Mouse (Mus musculus) embryonic facial prominence, embryonic 11.5 days (tissue): ENCODE measurements around the gene Sh3glb1. TPM values are rescaled to one million over a fixed set of nuclear protein-coding genes. Genes with fewer than 3 reads are reported as not detected.

ENCODE experiments used
- ATAC-seq: fragments of 200-750 bp; cut with Nextera tagmentation; replicated peaks from 2 replicates; pipeline ENCODE4 v1.8.0; 2017; ENCODE audit warnings: low read depth; ENCODE audit not compliant: insufficient number of reproducible peaks, low FRiP score, low TSS enrichment
- DNase-seq: peaks from one replicate; pipeline ENCODE4 v3.0.0-alpha.2; 2015; ENCODE audit warnings: low spot score
- H3K27ac ChIP-seq: fragments of 300-500 bp; sonication (generic); replicated peaks from 2 replicates; pipeline ENCODE4 v1.5.1; 2014; ENCODE audit warnings: mild to moderate bottlenecking, low read depth, low read length, control low read depth
- H3K27me3 ChIP-seq: fragments of 300-500 bp; sonication (generic); 2 replicates; pipeline ENCODE4 v1.6.1; 2014; ENCODE audit warnings: mild to moderate bottlenecking, low read length, moderate library complexity, mixed read lengths; ENCODE audit not compliant: control insufficient read depth, insufficient read depth
- H3K36me3 ChIP-seq: fragments of 300-500 bp; sonication (generic); replicated peaks from 2 replicates; pipeline ENCODE4 v1.6.1; 2014; ENCODE audit warnings: low read depth, mild to moderate bottlenecking, low read length, moderate library complexity, mixed read lengths; ENCODE audit not compliant: control insufficient read depth, insufficient read depth
- H3K4me1 ChIP-seq: fragments of 300-500 bp; sonication (generic); 2 replicates; pipeline ENCODE4 v1.6.1; 2014; ENCODE audit warnings: low read length, mixed read lengths; ENCODE audit not compliant: control insufficient read depth, insufficient read depth
- H3K4me2 ChIP-seq: fragments of 300-500 bp; sonication (generic); 2 replicates; pipeline ENCODE4 v1.6.1; 2014; ENCODE audit warnings: low read depth, mild to moderate bottlenecking, control low read depth, low read length, moderate library complexity
- H3K4me3 ChIP-seq: fragments of 300-500 bp; sonication (generic); 2 replicates; pipeline ENCODE4 v1.5.1; 2014; ENCODE audit warnings: low read depth, low read length, control low read depth
- H3K9ac ChIP-seq: fragments of 300-500 bp; sonication (generic); replicated peaks from 2 replicates; pipeline ENCODE4 v1.6.1; 2014; ENCODE audit warnings: mild to moderate bottlenecking, control low read depth, low read length
- H3K9me3 ChIP-seq: fragments of 300-500 bp; sonication (generic); replicated peaks from 2 replicates; pipeline ENCODE4 v1.6.1; 2016; ENCODE audit warnings: mild to moderate bottlenecking, low read length, inconsistent platforms, mixed read lengths; ENCODE audit not compliant: control insufficient read depth
- WGBS: fragments of 180-500 bp; shearing (Covaris S2); extraction: QIAGEN DNeasy Blood & Tissue Kit; methylation state at CpG from one replicate; pipeline ENCODE4 v1.1.7; 2014; 5-methylcytosine and 5-hydroxymethylcytosine counted together
- polyA plus RNA-seq: library from polyadenylated mRNA; unstranded; fragments of >200 nt; fragmentation: Nextera tagmentation; extraction: Ambion mirVana; gene quantifications from 2 replicates; pipeline ENCODE4 v1.2.1, GENCODE M21; 2014

Gene Sh3glb1
- polyA plus RNA-seq, 1 experiment from 2014 or later, result 87.9 TPM

DNA sequence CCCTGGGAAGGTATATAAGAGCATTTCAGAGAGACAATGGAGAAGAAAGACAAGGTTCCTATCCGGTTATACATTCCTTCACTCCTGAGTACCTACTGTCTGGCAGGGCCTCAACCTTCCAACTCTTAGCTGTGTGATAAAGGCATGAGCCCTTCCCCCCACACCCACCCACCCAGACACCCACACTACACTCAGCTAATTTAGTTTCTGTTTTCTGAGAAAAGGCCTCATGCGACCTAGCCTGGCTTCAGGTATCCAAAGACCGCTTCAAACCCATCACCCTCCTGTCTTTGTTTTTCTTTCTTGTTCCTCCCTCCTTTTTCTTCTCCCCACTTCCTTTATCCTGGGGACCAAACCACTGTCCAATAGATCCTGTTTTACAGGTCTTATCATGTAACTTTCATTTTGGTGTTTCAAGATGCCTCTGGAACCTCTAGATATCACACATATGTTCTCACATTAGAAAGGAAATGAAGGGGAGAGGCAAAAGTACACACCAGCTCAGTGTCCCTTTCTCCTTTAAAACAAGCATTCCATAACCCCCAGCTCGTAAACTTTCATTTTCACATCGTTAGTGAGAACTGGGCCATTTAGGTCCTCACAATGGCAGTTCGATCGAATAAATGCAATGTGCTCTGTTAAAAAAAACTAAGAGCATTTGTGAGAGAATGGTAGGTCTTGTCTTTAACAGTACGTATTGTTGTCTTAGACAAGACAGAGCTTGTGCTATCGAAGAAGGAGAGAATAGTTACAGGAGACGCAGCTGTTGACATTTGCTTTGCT, 1.1 kb upstream of the Sh3glb1 start:
- Histone ChIP-seq H3K36me3 (no peaks in the 10 kb centered on the region), H3K9ac (peak overlapping the region; percentile 32; the same call in 1 of the 2 replicates), H3K4me2 (peak overlapping the region; percentile 29), H3K9me3 (no peaks in the 10 kb centered on the region), H3K4me1 (peaks cover 2% of the 10 kb centered on the region; the same call in 1 of the 2 replicates), H3K4me3 (peak overlapping the region; percentile 89; the same call in 1 of the 2 replicates), H3K27me3 (no peaks in the 10 kb centered on the region), H3K27ac (no peak overlapping the region)
- ATAC-seq, result 0 out of 2 replicates have a peak, but pooled peaks have one; percentile 0
- DNase-seq, result no peak
- 85% methylated on average over 10 of the region's 10 CpGs for WGBS

DNA sequence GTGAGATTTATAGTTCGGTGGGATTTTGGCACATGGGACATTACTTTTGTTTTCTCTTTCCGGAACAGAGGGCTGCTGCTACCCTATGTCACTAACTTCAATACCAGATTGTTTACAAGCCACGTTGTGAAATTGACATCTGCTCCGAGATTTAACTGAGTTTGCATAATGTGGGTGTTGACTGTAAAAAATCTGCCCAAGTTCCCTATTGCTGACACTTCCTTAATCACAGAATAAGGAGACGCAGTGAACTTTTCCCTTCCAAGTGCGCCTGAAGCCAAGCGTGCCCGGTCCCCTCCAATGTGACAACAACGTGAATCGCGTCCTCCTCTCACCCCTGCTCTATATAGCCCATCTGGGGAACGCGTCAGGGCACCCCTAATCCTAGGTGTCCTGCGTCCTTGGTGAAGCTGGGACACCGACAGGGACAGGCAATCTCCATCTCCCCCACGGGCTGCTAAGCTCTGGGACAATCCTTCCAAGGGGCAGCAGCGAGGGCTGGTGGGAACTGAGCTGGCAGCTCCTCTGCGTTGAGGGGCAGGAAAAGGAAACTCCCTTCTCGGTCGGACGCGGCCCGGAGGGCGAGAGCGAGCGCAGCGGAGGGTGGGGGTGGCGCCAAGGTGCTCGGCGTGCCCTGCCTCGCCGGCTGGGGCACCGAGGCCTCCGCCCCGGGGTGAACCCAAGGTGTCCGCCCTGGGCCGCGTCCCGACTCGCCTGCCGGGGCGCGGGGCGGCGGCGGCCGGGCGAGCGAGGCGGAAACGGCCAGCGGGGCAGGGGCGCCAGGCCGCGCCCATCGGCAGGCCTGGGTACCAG, 841 bp downstream of the Sh3glb1 start:
- Histone ChIP-seq H3K9ac (peak overlapping the region; percentile 87), H3K4me1 (peaks cover 2% of the 10 kb centered on the region; the same call in 1 of the 2 replicates), H3K27me3 (no peaks in the 10 kb centered on the region), H3K36me3 (no peaks in the 10 kb centered on the region), H3K4me2 (peak overlapping the region; percentile 81), H3K27ac (peak overlapping the region; percentile 98), H3K9me3 (no peaks in the 10 kb centered on the region), H3K4me3 (peak overlapping the region; percentile 89)
- peak; percentile 43 for ATAC-seq
- 1% methylated on average over 43 of the region's 56 CpGs for WGBS
- peak; percentile 67 for DNase-seq

DNA sequence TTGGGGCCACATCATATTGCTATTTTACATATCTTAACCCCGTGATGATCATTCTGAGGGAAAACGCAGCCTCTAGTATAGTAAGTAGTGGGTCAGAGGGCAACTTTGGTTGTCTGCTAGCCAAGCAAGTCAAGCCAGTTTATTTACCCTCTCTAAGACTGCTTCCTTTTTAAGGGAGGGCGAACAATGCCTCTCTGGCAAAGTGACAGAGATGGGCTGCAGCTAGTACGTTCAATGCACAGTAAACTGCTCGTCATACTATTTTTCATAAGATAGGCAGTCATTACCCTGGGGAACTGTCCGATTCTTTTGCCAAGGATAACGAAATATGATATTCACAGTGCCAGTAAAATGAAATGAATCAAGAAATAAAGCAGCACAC, 1.4 kb downstream of the Sh3glb1 start:
- no peaks in the 10 kb centered on the region for H3K9me3 ChIP-seq
- ATAC-seq (no peak), DNase-seq (peak; percentile 1)
- peak overlapping the region; percentile 81 for H3K4me2 ChIP-seq
- 13% methylated on average over 7 of the region's 7 CpGs for WGBS
- H3K27me3 ChIP-seq, result no peaks in the 10 kb centered on the region
- H3K27ac ChIP-seq, result no peak overlapping the region
- peak overlapping the region; percentile 89 for H3K4me3 ChIP-seq
- no peaks in the 10 kb centered on the region for H3K36me3 ChIP-seq
- peaks cover 2% of the 10 kb centered on the region; the same call in 1 of the 2 replicates for H3K4me1 ChIP-seq
- H3K9ac ChIP-seq, result no peak overlapping the region

DNA sequence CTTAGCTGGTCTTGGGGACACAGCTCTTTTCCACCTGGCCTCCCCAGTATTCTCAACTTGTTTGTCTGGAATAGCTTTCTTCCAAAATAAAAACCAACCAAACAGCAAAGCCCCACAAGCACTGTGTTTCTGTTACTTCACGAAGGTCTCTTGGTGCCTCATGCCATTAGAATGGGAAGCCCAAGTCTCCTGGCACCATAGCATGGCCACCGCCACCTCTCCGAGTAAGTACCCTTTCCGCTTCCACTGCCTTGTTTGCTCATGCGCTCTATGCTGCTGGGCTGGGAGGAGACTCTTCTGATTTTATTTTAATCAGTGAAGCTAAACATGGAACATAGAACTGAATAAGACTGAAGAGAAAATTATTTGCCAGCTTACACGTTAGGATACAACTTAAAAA, 2.3 kb downstream of the Sh3glb1 start:
- Histone ChIP-seq H3K36me3 (no peaks in the 10 kb centered on the region), H3K27me3 (no peaks in the 10 kb centered on the region), H3K27ac (no peak overlapping the region), H3K9me3 (no peaks in the 10 kb centered on the region), H3K9ac (peak overlapping the region; percentile 30; the same call in 1 of the 2 replicates), H3K4me1 (peaks cover 2% of the 10 kb centered on the region; the same call in 1 of the 2 replicates), H3K4me3 (no peak overlapping the region), H3K4me2 (0 out of 2 replicates have a peak overlapping the region, but pooled peaks have one; percentile 1)
- WGBS, result 94% methylated on average over 6 of the region's 6 CpGs
- ATAC-seq (no peak), DNase-seq (no peak)

DNA sequence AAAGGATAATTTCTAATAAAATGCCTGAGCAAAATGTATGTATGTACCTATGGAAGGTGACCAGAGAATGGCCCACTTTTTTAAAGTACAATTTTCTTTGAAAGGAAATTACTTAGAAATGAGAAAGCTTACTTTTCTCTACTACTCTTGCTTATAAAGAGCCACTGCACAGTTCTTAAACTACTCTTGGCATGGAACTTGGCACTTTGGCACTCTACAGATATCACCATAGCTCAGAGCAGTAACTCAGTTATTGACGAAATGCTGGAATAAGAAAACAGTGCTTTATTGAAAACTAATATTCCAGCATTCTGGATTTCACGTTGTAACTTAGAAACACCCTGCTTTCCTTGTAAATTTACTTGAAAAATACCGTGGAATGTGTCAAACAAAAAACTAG, 3.0 kb downstream of the Sh3glb1 start:
- H3K4me3 ChIP-seq, result no peak overlapping the region
- WGBS, result 85% methylated on average over 3 of the region's 3 CpGs
- no peak overlapping the region for H3K4me2 ChIP-seq
- no peak overlapping the region for H3K9ac ChIP-seq
- H3K36me3 ChIP-seq, result no peaks in the 10 kb centered on the region
- no peak overlapping the region for H3K27ac ChIP-seq
- H3K27me3 ChIP-seq, result no peaks in the 10 kb centered on the region
- peaks cover 2% of the 10 kb centered on the region; the same call in 1 of the 2 replicates for H3K4me1 ChIP-seq
- DNase-seq (no peak), ATAC-seq (no peak)
- H3K9me3 ChIP-seq, result no peaks in the 10 kb centered on the region

DNA sequence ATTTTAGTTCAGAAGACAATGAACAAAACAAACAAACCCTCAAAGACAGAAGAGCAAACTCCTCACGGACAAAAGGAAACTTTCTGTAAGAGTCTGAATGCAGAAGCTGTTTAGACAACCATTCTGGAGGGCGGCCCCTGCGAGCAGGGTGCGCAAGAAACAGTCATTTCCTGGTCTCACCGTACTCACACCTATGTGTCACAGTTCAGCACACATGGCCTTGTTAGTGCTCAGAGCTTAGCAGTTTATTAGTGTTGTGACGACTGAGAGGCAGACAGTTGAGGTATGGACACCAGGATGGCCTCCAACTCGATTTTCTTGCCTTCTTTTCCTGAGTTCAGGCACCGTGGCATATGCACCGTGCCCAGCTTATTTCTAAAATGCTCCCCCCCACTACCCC, 4.2 kb downstream of the Sh3glb1 start:
- H3K4me1 ChIP-seq, result peaks cover 2% of the 10 kb centered on the region; the same call in 1 of the 2 replicates
- DNase-seq (no peak), ATAC-seq (no peak)
- WGBS, result 77% methylated on average over 9 of the region's 9 CpGs
- H3K9me3 ChIP-seq, result no peaks in the 10 kb centered on the region
- H3K27me3 ChIP-seq, result no peaks in the 10 kb centered on the region
- H3K36me3 ChIP-seq, result no peaks in the 10 kb centered on the region
- H3K4me3 ChIP-seq, result no peak overlapping the region
- H3K4me2 ChIP-seq, result no peak overlapping the region
- H3K9ac ChIP-seq, result no peak overlapping the region
- H3K27ac ChIP-seq, result no peak overlapping the region

DNA sequence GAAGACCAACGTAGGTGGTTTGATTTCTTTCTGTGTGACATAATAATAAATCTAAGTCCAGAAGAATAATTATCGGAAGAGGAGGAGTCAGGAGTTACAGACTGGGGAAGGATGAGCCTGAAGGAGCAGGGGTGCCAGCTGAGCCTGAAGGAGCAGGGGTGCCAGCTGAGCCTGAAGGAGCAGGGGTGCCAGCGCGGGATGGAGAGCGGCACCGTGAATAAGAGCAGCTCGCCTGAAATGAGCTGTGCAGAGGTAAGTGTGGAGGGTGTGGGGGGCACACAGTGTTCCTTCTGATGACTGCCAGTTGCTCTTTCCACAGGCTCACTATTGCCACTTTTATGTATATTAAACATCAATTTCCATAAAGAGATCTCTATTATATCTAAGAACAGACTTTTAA, 5.1 kb downstream of the Sh3glb1 start:
- 89% methylated on average over 7 of the region's 7 CpGs for WGBS
- DNase-seq, result no peak
- Histone ChIP-seq H3K27ac (no peak overlapping the region), H3K9ac (no peak overlapping the region), H3K27me3 (no peaks in the 10 kb centered on the region), H3K4me3 (no peak overlapping the region), H3K4me2 (no peak overlapping the region), H3K9me3 (no peaks in the 10 kb centered on the region), H3K4me1 (no peaks in the 10 kb centered on the region), H3K36me3 (no peaks in the 10 kb centered on the region)
- no peak for ATAC-seq

DNA sequence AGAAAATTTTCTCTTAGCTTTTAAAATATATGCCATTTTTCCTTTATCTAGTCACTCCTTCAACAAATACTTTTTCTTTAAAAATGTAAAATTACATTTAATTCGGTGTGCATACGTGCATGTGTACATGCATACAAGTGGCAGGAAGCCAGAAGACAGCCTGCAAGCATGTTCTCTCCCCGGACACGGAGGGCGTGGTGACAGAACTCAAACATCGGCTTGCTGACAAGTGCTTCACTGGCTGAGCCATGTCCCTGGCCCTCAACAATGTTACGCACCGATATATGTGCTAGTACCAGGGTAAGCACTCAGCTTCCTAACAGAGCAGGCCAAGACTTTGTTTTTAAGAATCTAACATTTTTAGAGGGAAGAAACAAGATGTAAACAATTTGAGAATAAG, 5.5 kb downstream of the Sh3glb1 start:
- H3K27me3 ChIP-seq, result no peaks in the 10 kb centered on the region
- H3K4me3 ChIP-seq, result no peak overlapping the region
- no peak overlapping the region for H3K4me2 ChIP-seq
- H3K9ac ChIP-seq, result no peak overlapping the region
- DNase-seq, result no peak
- no peaks in the 10 kb centered on the region for H3K36me3 ChIP-seq
- no peak for ATAC-seq
- no peak overlapping the region for H3K27ac ChIP-seq
- 89% methylated on average over 8 of the region's 8 CpGs for WGBS
- H3K4me1 ChIP-seq, result no peaks in the 10 kb centered on the region
- no peaks in the 10 kb centered on the region for H3K9me3 ChIP-seq
